Mouse (Mus musculus) kidney, adult 2 months (tissue): Measurements from ENCODE around the gene Foxn3.

ENCODE experiments used
- CTCF ChIP-seq: fragments of 200-500 bp; conservative IDR thresholded peaks from 2 replicates; pipeline ENCODE4 v1.5.1; 2011; ENCODE audit warnings: low read depth, mild to moderate bottlenecking, control low read depth, low read length, moderate library complexity, mixed read lengths; ENCODE audit not compliant: insufficient read depth, insufficient read length
- POLR2A ChIP-seq: fragments of 200-500 bp; IDR thresholded peaks from one replicate; pipeline ENCODE4 v1.6.1; 2011; ENCODE audit warnings: low read depth, low read length, control low read depth

DNA sequence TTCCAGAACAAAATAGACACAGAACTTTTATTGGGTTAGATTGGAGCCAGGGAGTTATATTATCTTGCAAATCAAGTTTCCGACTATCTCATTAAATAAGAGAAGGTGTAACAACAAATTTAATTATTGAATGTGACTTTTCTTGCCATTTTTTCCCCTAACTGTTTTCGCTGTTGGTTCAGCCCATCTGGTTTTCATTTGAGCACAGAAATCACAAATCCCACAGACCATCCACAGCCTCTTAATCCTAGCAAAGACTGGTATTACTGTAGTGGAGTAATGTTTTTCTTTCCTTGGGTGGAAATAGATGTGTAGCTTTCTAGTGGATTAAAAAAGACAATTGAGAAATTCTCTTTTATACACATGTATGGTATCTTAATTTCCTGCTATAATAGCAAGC lies 40.0 kb upstream of the Foxn3 start:
- TF ChIP-seq CTCF (no peak), POLR2A (no peak)
